Mouse (Mus musculus): ENCODE results near the gene Mymk. TPM values are rescaled to one million over a fixed set of nuclear protein-coding genes. Genes with fewer than 3 reads are reported as not detected.
A peak's percentile ranks its signal among the peaks of the same experiment; 100 is the strongest.

Gene Mymk
- polyA plus RNA-seq, 1 experiment = not detected

GRCm38 (mm10) chr2:27037008-27037407, 35.0 kb downstream of the Mymk start:
- DNase-seq (ENCODE audit: low spot score) = no peak

- no peak for DNase-seq (ENCODE audit: low spot score)
Measured at GRCm38 (mm10) chr2:27036003-27036402, 36.0 kb downstream of the Mymk start.

- no peak for DNase-seq (ENCODE audit: low spot score)
Measured at GRCm38 (mm10) chr2:27032361-27032760, 39.6 kb downstream of the Mymk start.

- no peak for DNase-seq (ENCODE audit: low spot score)
Measured at GRCm38 (mm10) chr2:27028437-27029015, 43.5 kb downstream of the Mymk start.

GRCm38 (mm10) chr2:27027618-27028436, 44.2 kb downstream of the Mymk start, which contains the start of gene Slc2a6:
TSS of gene Slc2a6 (minus strand) at chr2:27027998.
- peak; percentile 71 for DNase-seq (ENCODE audit: low spot score)

- no peak for DNase-seq (ENCODE audit: low spot score)
Measured at GRCm38 (mm10) chr2:27026857-27027617, 44.9 kb downstream of the Mymk start.

GRCm38 (mm10) chr2:27026332-27026731, 45.6 kb downstream of the Mymk start:
- no peak for DNase-seq (ENCODE audit: low spot score)

- no peak for DNase-seq (ENCODE audit: low spot score)
Measured at GRCm38 (mm10) chr2:27025545-27025944, 46.4 kb downstream of the Mymk start.

GRCm38 (mm10) chr2:27024136-27024535, 47.8 kb downstream of the Mymk start:
- DNase-seq (ENCODE audit: low spot score) = no peak

- no peak for DNase-seq (ENCODE audit: low spot score)
Measured at GRCm38 (mm10) chr2:27022612-27023011, 49.4 kb downstream of the Mymk start.

- DNase-seq (ENCODE audit: low spot score) = no peak
Measured at GRCm38 (mm10) chr2:27021103-27021502, 50.9 kb downstream of the Mymk start.

GRCm38 (mm10) chr2:27019530-27019929, 52.4 kb downstream of the Mymk start:
- no peak for DNase-seq (ENCODE audit: low spot score)

GRCm38 (mm10) chr2:27017802-27018201, 54.2 kb downstream of the Mymk start:
- no peak for DNase-seq (ENCODE audit: low spot score)

Other genes with a start within 250 kb of the Mymk start
- gene Abo, start 207.2 kb downstream of the Mymk start, polyA plus RNA-seq (2012; rRNA removed) = not detected in 2 replicates
- 15.7 and 16.3 TPM in 2 replicates for gene Surf6, start 169.3 kb downstream of the Mymk start, polyA plus RNA-seq (2012; rRNA removed)
- gene Med22, start 161.5 kb downstream of the Mymk start, polyA plus RNA-seq (2012; rRNA removed) = 28.6 and 32.5 TPM in 2 replicates
- 1,359 and 1,515 TPM in 2 replicates for gene Rpl7a, start 161.4 kb downstream of the Mymk start, polyA plus RNA-seq (2012; rRNA removed)
- gene Surf2, start 155.8 kb downstream of the Mymk start, polyA plus RNA-seq (2012; rRNA removed) = 43.1 and 48.2 TPM in 2 replicates
- gene Surf1, start 155.6 kb downstream of the Mymk start, polyA plus RNA-seq (2012; rRNA removed) = 92.5 and 103 TPM in 2 replicates
- gene Surf4, start 138.3 kb downstream of the Mymk start, polyA plus RNA-seq (2012; rRNA removed) = 131 and 132 TPM in 2 replicates
- 0.24 and 0.28 TPM in 2 replicates for gene Stkld1, start 138.1 kb downstream of the Mymk start, polyA plus RNA-seq (2012; rRNA removed)
- gene Rexo4, start 107.8 kb downstream of the Mymk start, polyA plus RNA-seq (2012; rRNA removed) = 33.6 TPM in 2 replicates
- gene Adamts13, start 98.8 kb downstream of the Mymk start, polyA plus RNA-seq (2012; rRNA removed) = 0.08 and 0.13 TPM in 2 replicates
- gene Cacfd1, start 62.3 kb downstream of the Mymk start, polyA plus RNA-seq (2012; rRNA removed) = 48.0 and 48.9 TPM in 2 replicates
- gene Slc2a6, start 44.2 kb downstream of the Mymk start, polyA plus RNA-seq (2012; rRNA removed) = 2.2 and 2.8 TPM in 2 replicates
- 3.1 and 5.1 TPM in 2 replicates for gene Adamtsl2, start 7.2 kb upstream of the Mymk start, polyA plus RNA-seq (2012; rRNA removed)
- gene Fam163b, start 70.3 kb upstream of the Mymk start, polyA plus RNA-seq (2012; rRNA removed) = 0.09 and 0.11 TPM in 2 replicates
- gene Dbh, start 93.1 kb upstream of the Mymk start, polyA plus RNA-seq (2012; rRNA removed) = 0.38 and 0.44 TPM in 2 replicates
- gene Sardh, start 176.2 kb upstream of the Mymk start, polyA plus RNA-seq (2012; rRNA removed) = 8.1 and 10.6 TPM in 2 replicates

Measured in urinary bladder, adult 2 months (tissue).